Mouse (Mus musculus) CH12.LX (cell line): Measurements from ENCODE around the gene Ociad2. TPM values are rescaled to one million over a fixed set of nuclear protein-coding genes. Genes with fewer than 3 reads are reported as not detected.

ENCODE experiments used
- DNase-seq: peaks from one replicate; pipeline ENCODE4 v3.0.0-alpha.2; 2013; ENCODE audit errors: extremely low read depth
- H3K27ac ChIP-seq: 2 replicates; pipeline ENCODE4 v1.5.1; 2012; ENCODE audit warnings: low read depth, mild to moderate bottlenecking, control low read depth, moderate library complexity; ENCODE audit not compliant: insufficient read depth
- H3K27me3 ChIP-seq: replicated peaks from 2 replicates; pipeline ENCODE3; 2012; ENCODE audit warnings: inconsistent platforms
- H3K36me3 ChIP-seq, 2 experiments: replicated peaks in 1 of 2; 2 replicates each; pipeline versions ENCODE3 to v1.6.1; 2012; ENCODE audit warnings: inconsistent platforms in 1 of 2, low read length in 1 of 2, mild to moderate bottlenecking in 1 of 2, mixed read lengths in 1 of 2, moderate library complexity in 1 of 2; ENCODE audit not compliant: control insufficient read depth in 1 of 2, insufficient read depth in 1 of 2
- H3K4me1 ChIP-seq, 2 experiments: 2 replicates each; pipeline ENCODE4 v1.6.1; 2012; ENCODE audit warnings: inconsistent platforms in 1 of 2, moderate library complexity in 1 of 2; ENCODE audit not compliant: insufficient read depth in 2 of 2, control insufficient read depth in 1 of 2
- H3K4me2 ChIP-seq: 2 replicates; pipeline ENCODE4 v1.6.1; 2012; ENCODE audit warnings: low read depth, mild to moderate bottlenecking, control low read depth; ENCODE audit not compliant: poor library complexity, insufficient read depth, severe bottlenecking
- H3K4me3 ChIP-seq, 3 experiments: fragments of 150-350 bp in 1 of 3; sonication (generic) in 1 of 3; replicated peaks in 1 of 3; 2 replicates each; pipeline versions ENCODE3 to v1.5.1; 2011 to 2012; ENCODE audit warnings: low read depth in 2 of 3, low read length in 2 of 3, mild to moderate bottlenecking in 2 of 3, moderate library complexity in 2 of 3, control low read depth in 1 of 3, improper control_type of control experiment in 1 of 3, inconsistent platforms in 1 of 3, mixed read lengths in 1 of 3; ENCODE audit not compliant: poor library complexity in 1 of 3
- H3K79me2 ChIP-seq: replicated peaks from 2 replicates; pipeline ENCODE4 v1.6.1; 2012; ENCODE audit warnings: mild to moderate bottlenecking, moderate library complexity; ENCODE audit not compliant: control insufficient read depth, poor library complexity, insufficient read depth, severe bottlenecking; ENCODE audit errors: extremely low read depth
- H3K9ac ChIP-seq: 2 replicates; pipeline ENCODE4 v1.6.1; 2012; ENCODE audit warnings: low read depth, mild to moderate bottlenecking, control low read depth, moderate library complexity; ENCODE audit not compliant: insufficient read depth
- H3K9me3 ChIP-seq: replicated peaks from 2 replicates; pipeline ENCODE3; 2012; ENCODE audit warnings: low read length, inconsistent platforms, mixed read lengths
- BHLHE40 ChIP-seq: IDR thresholded peaks from 2 replicates; pipeline ENCODE4 v1.6.1; 2011; ENCODE audit warnings: mild to moderate bottlenecking, low read depth, low read length, improper control_type of control experiment
- CHD2 ChIP-seq: IDR thresholded peaks from 2 replicates; pipeline ENCODE4 v1.6.1; 2011; ENCODE audit warnings: low read length, improper control_type of control experiment
- CTCF ChIP-seq, 2 experiments: IDR thresholded peaks in 1 of 2; conservative IDR thresholded peaks in 1 of 2; 2 replicates each; pipeline ENCODE4 v1.5.1; 2011 to 2012; ENCODE audit warnings: low read depth in 2 of 2, low read length in 2 of 2, improper control_type of control experiment in 1 of 2, inconsistent platforms in 1 of 2, mild to moderate bottlenecking in 1 of 2, moderate library complexity in 1 of 2
- E2F4 ChIP-seq: IDR thresholded peaks from 2 replicates; pipeline ENCODE4 v1.6.1; 2011; ENCODE audit warnings: low read depth, low read length, improper control_type of control experiment; ENCODE audit not compliant: insufficient replicate concordance
- EP300 ChIP-seq: IDR thresholded peaks from 2 replicates; pipeline ENCODE4 v1.6.1; 2011; ENCODE audit warnings: low read length, improper control_type of control experiment
- ETS1 ChIP-seq: conservative IDR thresholded peaks from 2 replicates; pipeline ENCODE4 v1.6.1; 2012; ENCODE audit warnings: low read depth, mild to moderate bottlenecking, inconsistent platforms, low read length, improper control_type of control experiment, moderate library complexity
- HCFC1 ChIP-seq: IDR thresholded peaks from 2 replicates; pipeline ENCODE4 v1.6.1; 2012; ENCODE audit warnings: low read depth, mild to moderate bottlenecking, inconsistent platforms, low read length, improper control_type of control experiment
- IRF4 ChIP-seq: IDR thresholded peaks from 2 replicates; pipeline ENCODE4 v1.6.1; 2014; ENCODE audit warnings: low read depth, mild to moderate bottlenecking, inconsistent platforms, low read length, improper control_type of control experiment
- MAFK ChIP-seq: IDR thresholded peaks from 2 replicates; pipeline ENCODE4 v1.6.1; 2011; ENCODE audit warnings: low read length, improper control_type of control experiment; ENCODE audit not compliant: insufficient replicate concordance
- MEF2A ChIP-seq: IDR thresholded peaks from 2 replicates; pipeline ENCODE4 v1.6.1; 2014; ENCODE audit warnings: low read depth, mild to moderate bottlenecking, inconsistent platforms, low read length, improper control_type of control experiment, borderline replicate concordance
- MXI1 ChIP-seq: IDR thresholded peaks from 2 replicates; pipeline ENCODE4 v1.6.1; 2011; ENCODE audit warnings: mild to moderate bottlenecking, low read depth, low read length, improper control_type of control experiment
- NELFE ChIP-seq: IDR thresholded peaks from 2 replicates; pipeline ENCODE4 v1.6.1; 2011; ENCODE audit warnings: low read depth, low read length, improper control_type of control experiment
- POLR2A ChIP-seq: IDR thresholded peaks from 2 replicates; pipeline ENCODE4 v1.6.1; 2011; ENCODE audit warnings: low read depth, mild to moderate bottlenecking, improper control_type of control experiment, low read length
- RCOR1 ChIP-seq: conservative IDR thresholded peaks from 2 replicates; pipeline ENCODE4 v1.6.1; 2012; ENCODE audit warnings: low read depth, mild to moderate bottlenecking, inconsistent platforms, low read length, improper control_type of control experiment
- TCF12 ChIP-seq: IDR thresholded peaks from 2 replicates; pipeline ENCODE4 v1.6.1; 2014; ENCODE audit warnings: low read depth, mild to moderate bottlenecking, inconsistent platforms, low read length, improper control_type of control experiment
- UBTF ChIP-seq: IDR thresholded peaks from 2 replicates; pipeline ENCODE4 v1.6.1; 2012; ENCODE audit warnings: low read depth, mild to moderate bottlenecking, inconsistent platforms, low read length, improper control_type of control experiment, moderate library complexity
- USF2 ChIP-seq: conservative IDR thresholded peaks from 2 replicates; pipeline ENCODE4 v1.6.1; 2011; ENCODE audit warnings: low read depth, low read length, improper control_type of control experiment
- ZC3H11A ChIP-seq: IDR thresholded peaks from 2 replicates; pipeline ENCODE4 v1.6.1; 2012; ENCODE audit warnings: low read depth, mild to moderate bottlenecking, inconsistent platforms, low read length, improper control_type of control experiment
- ZNF384 ChIP-seq: IDR thresholded peaks from 2 replicates; pipeline ENCODE4 v1.6.1; 2012; ENCODE audit warnings: low read depth, low read length, improper control_type of control experiment, inconsistent platforms
- dilution Hi-C: fragments of 300-500 bp; cut with MboI; formaldehyde crosslinking; loops from 2 replicates; pipeline ENCODE4 v1.14.3; 2020; ENCODE audit warnings: low sequenced_read_pairs; ENCODE audit not compliant: extremely low pct_unique_long_range_greater_than_20kb, extremely low pct_ligation_motif_present
- in situ Hi-C: fragments of 300-500 bp; cut with MboI; formaldehyde crosslinking; loops from 3 replicates; pipeline ENCODE4 v1.14.3; 2019; ENCODE audit warnings: low sequenced_read_pairs, low pct_ligation_motif_present, low pct_unique_long_range_greater_than_20kb, mixed read lengths
- polyA plus RNA-seq: library from polyadenylated mRNA; unstranded; fragments of >175 nt; gene quantifications from 2 replicates; pipeline ENCODE4 v1.2.1, GENCODE M21; 2012; ENCODE audit warnings: low read depth; ENCODE audit not compliant: insufficient read length
- total RNA-seq, 2 experiments: library from RNA; depleted of rRNA; stranded (reverse); fragments of 300-350 nt in 1 of 2; fragments of >200 nt in 1 of 2; gene quantifications; 2 replicates each; pipeline ENCODE4 v1.2.3; 2012 to 2014

Gene Ociad2
- total and polyA plus RNA-seq, 3 experiments: 2.3 to 5.3 (median 4.4) TPM

DNA sequence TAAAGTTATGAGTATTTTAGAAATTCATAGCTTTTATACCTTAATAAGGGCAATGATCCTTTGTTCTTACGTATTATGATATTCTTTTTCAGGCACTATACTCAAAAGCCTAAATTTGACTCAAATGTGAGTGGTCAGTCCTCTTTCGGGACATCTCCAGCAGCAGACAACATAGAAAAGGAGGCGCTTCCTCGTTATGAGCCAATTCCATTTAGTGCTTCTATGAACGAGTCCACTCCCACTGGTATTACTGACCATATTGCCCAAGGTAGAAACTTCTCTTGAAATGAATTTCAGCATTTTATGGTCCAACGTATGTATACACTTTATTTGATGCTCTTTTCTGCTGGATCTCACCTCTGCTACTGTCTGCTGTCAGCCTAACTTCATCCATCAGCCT lies 34.3 kb downstream of the Ociad2 start:
- TF ChIP-seq MEF2A (no peak), CHD2 (no peak)
- in situ Hi-C loops (no loop called here), dilution Hi-C loops (no loop called here)
- Histone ChIP-seq H3K4me1 (peaks cover 10 to 24% of the 10 kb centered on the region in 2 experiments), H3K79me2 (peaks cover 37% of the 10 kb centered on the region), H3K4me3 (no peak overlapping the region), H3K36me3 (peaks cover 59 to 91% of the 10 kb centered on the region in 2 experiments), H3K9me3 (no peaks in the 10 kb centered on the region), H3K27me3 (no peaks in the 10 kb centered on the region), H3K9ac (no peak overlapping the region), H3K4me2 (no peak overlapping the region), H3K27ac (peak overlapping the region; percentile 41)
- no peak for DNase-seq

DNA sequence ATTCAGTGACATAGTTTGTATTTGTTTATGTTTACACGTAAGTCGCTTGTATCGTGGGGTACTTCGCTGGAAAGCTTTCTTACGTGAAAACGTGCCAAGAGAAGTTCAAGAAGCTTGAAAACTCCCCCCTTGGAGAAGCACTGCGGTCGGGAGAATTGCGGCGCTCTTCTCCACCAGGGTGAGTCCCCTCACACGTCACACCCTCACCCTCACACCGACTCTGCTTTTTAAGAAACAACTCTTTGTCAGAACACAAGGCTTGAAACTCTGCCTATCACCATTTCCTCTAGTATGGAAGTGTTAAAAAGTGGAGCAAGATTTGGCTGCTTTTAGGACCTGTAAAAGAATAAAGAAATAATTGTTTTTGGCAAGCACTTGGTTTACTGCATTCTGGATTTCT lies 36.3 kb downstream of the Ociad2 start:
- no peaks in the 10 kb centered on the region for H3K27me3 ChIP-seq
- no peak overlapping the region for H3K4me3 ChIP-seq
- in situ Hi-C loops (no loop called here), dilution Hi-C loops (no loop called here)
- H3K9ac ChIP-seq: no peak overlapping the region
- no peaks in the 10 kb centered on the region for H3K9me3 ChIP-seq
- peaks cover 40% of the 10 kb centered on the region for H3K79me2 ChIP-seq
- H3K4me2 ChIP-seq: no peak overlapping the region
- H3K4me1 ChIP-seq: peaks cover 5 to 13% of the 10 kb centered on the region in 2 experiments
- H3K36me3 ChIP-seq: peaks cover 66 to 92% of the 10 kb centered on the region in 2 experiments
- TF ChIP-seq POLR2A (no peak), MAFK (no peak)
- no peak for DNase-seq
- H3K27ac ChIP-seq: no peak overlapping the region

DNA sequence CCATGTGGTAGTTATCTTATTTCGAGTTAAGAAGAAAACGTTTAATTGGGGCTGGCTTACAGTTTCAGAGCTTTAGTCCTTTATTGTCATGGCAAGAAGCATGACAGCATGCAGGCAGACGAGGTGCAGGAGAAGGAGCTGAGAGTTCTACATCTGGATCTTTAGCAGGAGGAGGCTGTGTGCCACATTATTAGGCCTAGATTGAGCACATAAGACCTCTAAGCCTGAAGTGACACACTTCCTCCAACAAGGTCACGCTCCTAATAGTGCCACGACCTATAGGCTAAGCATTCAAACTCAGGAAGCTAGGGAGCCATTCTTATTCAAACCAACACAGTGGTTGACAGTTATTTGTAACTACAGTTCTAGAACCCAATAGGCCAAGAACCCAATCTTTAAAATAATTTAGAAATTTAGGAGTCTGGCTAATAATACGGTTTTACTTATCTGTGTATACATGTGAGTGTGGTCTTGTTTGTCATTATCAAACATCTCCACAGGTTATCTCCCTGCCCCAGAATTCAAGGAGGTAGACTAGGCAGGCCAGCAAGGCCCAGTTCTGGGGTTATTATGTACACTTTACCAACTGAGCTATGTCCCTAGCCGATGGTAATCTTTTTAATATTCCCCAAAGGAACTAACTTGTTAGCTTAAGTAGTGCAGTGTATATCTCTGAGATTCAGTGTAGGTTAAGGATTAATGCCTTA lies 39.1 kb downstream of the Ociad2 start:
- no peak overlapping the region for H3K4me2 ChIP-seq
- H3K27me3 ChIP-seq: no peaks in the 10 kb centered on the region
- H3K36me3 ChIP-seq: peaks cover 62 to 88% of the 10 kb centered on the region in 2 experiments
- H3K9me3 ChIP-seq: no peaks in the 10 kb centered on the region
- no peak overlapping the region for H3K27ac ChIP-seq
- no peak for DNase-seq
- dilution Hi-C loops (no loop called here), in situ Hi-C loops (no loop called here)
- peaks cover 3 to 19% of the 10 kb centered on the region in 2 experiments for H3K4me1 ChIP-seq
- no peak overlapping the region for H3K9ac ChIP-seq
- no peak for TF ChIP-seq ZNF384
- TF ChIP-seq HCFC1: no peak
- TF ChIP-seq NELFE: no peak
- no peak for TF ChIP-seq MXI1
- TF ChIP-seq USF2: no peak
- no peak for TF ChIP-seq EP300
- no peak for TF ChIP-seq BHLHE40
- no peak for TF ChIP-seq TCF12
- TF ChIP-seq ETS1: no peak
- TF ChIP-seq UBTF: no peak
- TF ChIP-seq CTCF (conservative IDR thresholded peaks at IDR 0.05 in 1 of 2, IDR thresholded peaks at IDR 0.05 in 1 of 2; ENCODE audit: low read depth in 2 of 2, low read length in 2 of 2): no peak
- TF ChIP-seq MEF2A: no peak
- no peak for TF ChIP-seq CHD2
- TF ChIP-seq E2F4: no peak
- no peak for TF ChIP-seq ZC3H11A
- no peak for TF ChIP-seq IRF4
- TF ChIP-seq RCOR1: no peak
- H3K79me2 ChIP-seq: peaks cover 38% of the 10 kb centered on the region
- H3K4me3 ChIP-seq: no peak overlapping the region
